In genomic region chr2:27807684-27808083, GRCm38 (mm10) we compare ENCODE assay signal across 26 mouse cellular contexts.
DNase-seq lines count a peak whose midpoint lies in the region; ATAC-seq lines count a peak whose summit lies in the region.
"Had no signal": no experiment of that assay in that cellular context is flagged by ENCODE, and none has a peak within 500 bp of the region (broad histone marks: within the 10 kb centered on the region; RNA-seq: fewer than 3 reads in every experiment).

No protein-coding gene starts in this region.

- no peak for ATAC-seq in kidney, embryonic 14.5 days (ENCODE audit: low FRiP score, low TSS enrichment)
- ATAC-seq: activated CD4-positive, CD25-positive, alpha-beta regulatory T cell, adult 4 months; forebrain, embryonic 15.5 days; hindbrain, embryonic 16.5 days had no signal

- H3K4me2 ChIP-seq in kidney, embryonic 14.5 days (replicated peaks; ENCODE audit: low read depth, low read length), result no peak overlapping the region
- H3K4me2 ChIP-seq: embryonic facial prominence, embryonic 13.5 days; forebrain, embryonic 12.5 days; forebrain, embryonic 15.5 days; heart, embryonic 12.5 days; heart, embryonic 15.5 days; hindbrain, embryonic 13.5 days had no signal

- no peaks in the 10 kb centered on the region for H3K9me3 ChIP-seq in kidney, embryonic 14.5 days (ENCODE audit: control insufficient read depth, low read length)
- H3K9me3 ChIP-seq: embryonic facial prominence, embryonic 13.5 days; forebrain, embryonic 15.5 days; heart, embryonic 15.5 days; hindbrain, embryonic 10.5 days; hindbrain, embryonic 13.5 days had no signal

- no peaks in the 10 kb centered on the region for H3K4me1 ChIP-seq in kidney, embryonic 14.5 days (ENCODE audit: control insufficient read depth, insufficient read depth, low read length)
- H3K4me1 ChIP-seq: forebrain, embryonic 15.5 days had no signal

- H3K9ac ChIP-seq in kidney, embryonic 14.5 days (ENCODE audit: low read depth, low read length), result no peak overlapping the region
- H3K9ac ChIP-seq: embryonic facial prominence, embryonic 13.5 days; forebrain, embryonic 12.5 days; forebrain, embryonic 15.5 days; heart, embryonic 12.5 days; heart, embryonic 15.5 days; hindbrain, embryonic 13.5 days had no signal

- peak; percentile 19 for DNase-seq in kidney, adult 11 months
- no peak for DNase-seq in kidney, postnatal 4 days
- DNase-seq in kidney, adult 9 months, result peak; percentile 45
- DNase-seq in embryo, embryonic 10.5 days (ENCODE audit: low spot score), result peak; percentile 50
- no peak for DNase-seq in ovary, postnatal 36 days (ENCODE audit: low spot score)
- DNase-seq: adrenal gland, adult 8-10 months; adrenal gland, postnatal 25 days; cerebellum, adult 11-12 months; cerebellum, adult 8-10 months; cerebellum, postnatal 10 days; cerebellum, postnatal 36 days; gastrocnemius, postnatal 25 days; heart, adult 18-20 months; heart, postnatal 10 days; heart, postnatal 36 days had no signal

- no peak overlapping the region for H3K27ac ChIP-seq in kidney, embryonic 14.5 days (ENCODE audit: low read depth, low read length)
- H3K27ac ChIP-seq: embryonic facial prominence, embryonic 13.5 days; forebrain, embryonic 12.5 days; forebrain, embryonic 15.5 days; heart, embryonic 15.5 days; hindbrain, embryonic 10.5 days; hindbrain, embryonic 13.5 days had no signal

- no peaks in the 10 kb centered on the region for H3K27me3 ChIP-seq in kidney, embryonic 14.5 days (ENCODE audit: control insufficient read depth, insufficient read depth, low read length)
- H3K27me3 ChIP-seq: embryonic facial prominence, embryonic 13.5 days; forebrain, embryonic 12.5 days; forebrain, embryonic 15.5 days; heart, embryonic 12.5 days; heart, embryonic 15.5 days; hindbrain, embryonic 13.5 days had no signal

- WGBS in kidney, embryonic 14.5 days, result 90% methylated on average over 3 of the region's 3 CpGs

- no peak overlapping the region for H3K4me3 ChIP-seq in kidney, embryonic 14.5 days (ENCODE audit: low read length)
- H3K4me3 ChIP-seq: embryonic facial prominence, embryonic 13.5 days; erythroblast, embryonic 14.5 days; forebrain, embryonic 12.5 days; forebrain, embryonic 15.5 days; heart, embryonic 12.5 days; heart, embryonic 15.5 days; hindbrain, embryonic 10.5 days; hindbrain, embryonic 13.5 days had no signal

- no peaks in the 10 kb centered on the region for H3K36me3 ChIP-seq in kidney, embryonic 14.5 days (ENCODE audit: control insufficient read depth, insufficient read depth, low read length)
- H3K36me3 ChIP-seq: embryonic facial prominence, embryonic 13.5 days; forebrain, embryonic 12.5 days; forebrain, embryonic 15.5 days; heart, embryonic 12.5 days; heart, embryonic 15.5 days; hindbrain, embryonic 10.5 days; hindbrain, embryonic 13.5 days had no signal

Comparison
In these comparisons a context has a peak if more than half of its experiments do, and no peak if none do; other contexts are left out.
1. DNase-seq: peak in kidney, adult 11 months (single experiment), kidney, adult 9 months (single experiment) and embryo, embryonic 10.5 days (single experiment); none in kidney, postnatal 4 days (0 of 2) and ovary, postnatal 36 days (single experiment).